Mouse (Mus musculus) thymus, adult 2 months (tissue): Measurements from ENCODE around the gene Nipal1. TPM values are rescaled to one million over a fixed set of nuclear protein-coding genes. Genes with fewer than 3 reads are reported as not detected.
A peak's percentile ranks its signal among the peaks of the same experiment; 100 is the strongest.

ENCODE experiments used
- DNase-seq: peaks from one replicate; pipeline ENCODE4 v3.0.0; 2021
- H3K27ac ChIP-seq: fragments of 200-500 bp; 2 replicates; pipeline ENCODE4 v1.5.1; 2012; ENCODE audit warnings: low read length, control low read depth; ENCODE audit not compliant: control insufficient read depth, insufficient read depth
- H3K27me3 ChIP-seq: fragments of 200-500 bp; 2 replicates; pipeline ENCODE4 v1.6.1; 2012; ENCODE audit warnings: mild to moderate bottlenecking, low read length, moderate library complexity, mixed read lengths; ENCODE audit not compliant: control insufficient read depth, insufficient read depth
- H3K36me3 ChIP-seq: fragments of 200-500 bp; 2 replicates; pipeline ENCODE4 v1.6.1; 2012; ENCODE audit warnings: mild to moderate bottlenecking, low read length, moderate library complexity; ENCODE audit not compliant: control insufficient read depth, insufficient read depth
- H3K4me1 ChIP-seq: fragments of 200-500 bp; replicated peaks from 2 replicates; pipeline ENCODE4 v1.6.1; 2012; ENCODE audit warnings: low read length; ENCODE audit not compliant: control insufficient read depth, insufficient read depth
- H3K4me3 ChIP-seq: fragments of 200-500 bp; 2 replicates; pipeline ENCODE4 v1.5.1; 2012; ENCODE audit warnings: mild to moderate bottlenecking, low read length, control low read depth, moderate library complexity; ENCODE audit not compliant: control insufficient read depth, insufficient read depth
- CTCF ChIP-seq: fragments of 200-500 bp; IDR thresholded peaks from 2 replicates; pipeline ENCODE4 v1.5.1; 2012; ENCODE audit warnings: mild to moderate bottlenecking, control low read depth, low read length, moderate library complexity, borderline replicate concordance; ENCODE audit not compliant: control insufficient read depth, poor library complexity, insufficient read depth; ENCODE audit errors: extremely low read depth
- POLR2A ChIP-seq: fragments of 200-500 bp; IDR thresholded peaks from 2 replicates; pipeline ENCODE4 v1.6.1; 2012; ENCODE audit warnings: mild to moderate bottlenecking, low read length, control low read depth, moderate library complexity; ENCODE audit not compliant: control insufficient read depth, poor library complexity, insufficient read depth; ENCODE audit errors: extremely low read depth
- WGBS: fragments of 180-500 bp; shearing (Covaris S2); methylation state at CpG from one replicate; pipeline ENCODE4 v1.1.7; 2018; 5-methylcytosine and 5-hydroxymethylcytosine counted together
- polyA plus RNA-seq: library from polyadenylated mRNA; depleted of rRNA; stranded (reverse); fragments of >200 nt; gene quantifications from 2 replicates; pipeline ENCODE4 v1.2.3, GENCODE M21; 2012

The Nipal1 gene
- polyA plus RNA-seq, 1 experiment = 1.7 TPM

DNA sequence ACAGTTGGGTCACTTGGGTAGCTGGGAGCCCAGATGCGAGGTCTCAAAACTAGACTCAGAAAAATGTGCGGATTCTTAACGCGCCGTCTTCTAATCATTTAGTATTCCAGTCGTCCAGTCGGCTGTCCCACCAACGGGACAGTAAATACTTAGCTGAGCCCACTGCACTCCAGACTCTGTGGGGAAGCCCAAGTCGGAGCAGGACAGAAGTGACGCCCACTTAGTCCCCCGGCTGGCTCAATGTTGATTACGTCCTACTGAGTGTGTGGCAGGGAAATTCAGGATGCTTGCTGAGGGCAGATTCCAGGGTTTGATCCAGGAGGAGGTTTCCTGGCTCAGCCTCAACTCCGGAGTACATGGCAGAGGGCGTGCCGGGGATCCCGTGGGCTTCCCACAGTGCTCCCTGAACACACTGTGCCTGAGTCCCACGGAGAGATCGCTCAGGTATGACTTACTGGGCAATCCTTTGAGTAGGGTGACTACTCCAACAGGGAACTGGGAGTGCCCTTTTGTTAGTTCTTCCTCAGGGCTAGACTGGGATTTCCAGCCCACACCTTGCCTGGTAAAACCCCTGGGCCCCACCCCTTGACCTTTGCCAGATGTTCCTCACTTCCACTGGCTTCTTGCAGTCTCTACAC lies 482 bp downstream of the Nipal1 start:
- TF ChIP-seq CTCF (no peak), POLR2A (no peak)
- no peaks in the 10 kb centered on the region for H3K36me3 ChIP-seq
- H3K27ac ChIP-seq = no peak overlapping the region
- H3K4me1 ChIP-seq = peaks cover 19% of the 10 kb centered on the region
- 19% methylated on average over 18 of the region's 18 CpGs for WGBS
- DNase-seq = peak; percentile 11
- H3K4me3 ChIP-seq = peak overlapping the region; percentile 63
- no peaks in the 10 kb centered on the region for H3K27me3 ChIP-seq

DNA sequence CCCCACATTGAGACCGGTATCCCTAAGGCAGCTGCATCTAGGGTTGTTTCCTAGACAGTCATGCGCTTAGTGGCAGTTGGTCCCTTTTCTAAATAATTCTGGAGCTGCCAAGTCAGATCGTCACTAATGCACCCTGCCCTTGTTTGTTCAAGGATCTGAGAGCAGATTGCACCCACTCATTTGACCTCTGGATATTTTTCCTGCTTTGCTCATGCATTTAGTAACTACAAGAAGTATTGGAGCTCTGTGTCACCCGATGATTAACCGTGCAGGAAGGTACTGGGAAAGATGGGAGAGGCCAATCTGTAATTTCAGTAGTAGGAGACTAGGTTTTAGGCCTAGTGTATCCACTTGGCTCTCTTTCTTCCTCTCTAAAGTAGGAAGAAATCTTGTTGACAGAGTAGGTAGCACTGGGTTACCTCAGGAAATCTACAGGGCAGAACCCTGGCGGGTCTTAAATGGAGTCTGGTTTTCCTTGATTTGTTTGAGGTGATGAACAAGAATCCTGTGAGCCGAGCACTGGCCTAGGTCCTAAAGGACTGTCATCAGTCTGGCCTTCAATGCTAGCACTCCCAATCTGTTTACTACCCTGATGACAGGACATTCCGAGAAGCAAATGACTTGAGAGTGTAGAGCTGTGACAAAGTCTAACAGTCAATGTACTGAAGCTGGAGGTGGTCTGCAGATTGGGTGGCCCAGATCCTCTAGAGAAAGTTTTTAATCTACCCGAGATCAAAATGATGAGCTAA lies 1.6 kb downstream of the Nipal1 start:
- no peak overlapping the region for H3K27ac ChIP-seq
- no peaks in the 10 kb centered on the region for H3K27me3 ChIP-seq
- H3K36me3 ChIP-seq = no peaks in the 10 kb centered on the region
- 95% methylated on average over 9 of the region's 9 CpGs for WGBS
- peaks cover 19% of the 10 kb centered on the region for H3K4me1 ChIP-seq
- TF ChIP-seq CTCF (no peak), POLR2A (no peak)
- H3K4me3 ChIP-seq = no peak overlapping the region
- no peak for DNase-seq

DNA sequence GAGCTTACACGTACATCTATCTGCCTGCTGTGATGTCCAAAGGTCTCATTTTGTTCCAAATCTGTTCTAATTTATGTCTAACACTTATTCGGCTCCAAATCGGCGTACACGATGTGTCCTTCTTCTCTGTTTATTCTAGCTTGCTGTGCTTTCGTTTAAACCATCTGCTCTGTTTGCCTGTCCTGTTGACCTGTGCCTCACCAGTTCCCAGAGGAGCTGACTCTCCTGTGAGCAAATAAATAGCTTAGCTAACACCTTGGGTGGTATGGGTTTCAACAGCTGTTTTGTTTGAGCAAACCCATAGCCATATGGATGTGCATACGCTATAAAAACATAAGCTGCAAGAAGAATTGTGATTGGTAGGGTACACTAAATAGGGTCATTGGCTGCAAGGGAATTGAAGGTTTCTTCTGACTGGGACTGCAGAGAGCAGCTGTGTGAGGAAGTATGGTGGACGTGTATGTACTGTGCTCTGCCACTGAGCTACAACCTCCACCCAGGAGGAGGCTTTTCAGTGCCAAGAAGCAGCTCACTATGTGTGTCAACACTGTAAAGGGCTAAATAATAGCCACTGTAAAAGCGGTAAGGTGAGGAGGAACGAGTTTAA lies 5.6 kb downstream of the Nipal1 start:
- no peaks in the 10 kb centered on the region for H3K27me3 ChIP-seq
- no peaks in the 10 kb centered on the region for H3K36me3 ChIP-seq
- TF ChIP-seq CTCF (no peak), POLR2A (no peak)
- DNase-seq = no peak
- 92% methylated on average over 10 of the region's 10 CpGs for WGBS
- peaks cover 7% of the 10 kb centered on the region for H3K4me1 ChIP-seq
- no peak overlapping the region for H3K27ac ChIP-seq
- no peak overlapping the region for H3K4me3 ChIP-seq

DNA sequence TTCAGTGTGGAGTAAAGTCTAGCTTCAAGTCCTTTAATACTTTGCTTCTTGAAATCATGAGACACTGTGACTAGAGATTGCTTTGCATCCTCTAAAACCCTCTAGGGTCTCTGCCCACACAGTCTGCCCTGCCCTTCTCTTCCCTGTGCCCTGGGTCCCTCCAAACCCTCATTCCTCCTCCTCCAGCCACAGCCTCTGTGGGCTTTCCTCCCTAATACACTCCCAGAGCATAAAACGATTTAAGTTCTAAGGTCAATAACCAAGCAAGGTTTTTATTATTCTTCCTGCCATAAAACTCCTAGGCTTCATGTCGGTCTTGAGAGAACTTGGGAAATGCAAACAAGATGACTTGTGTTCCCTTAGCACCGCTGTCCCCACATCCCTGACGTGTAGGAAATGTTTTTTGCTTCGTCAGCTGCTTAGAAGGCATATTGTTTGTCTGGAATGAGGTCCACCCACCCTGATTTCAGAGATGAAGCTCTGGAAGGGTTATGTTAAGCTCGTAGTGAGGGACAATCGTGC lies 8.7 kb downstream of the Nipal1 start:
- no peak for DNase-seq
- H3K27ac ChIP-seq = no peak overlapping the region
- H3K27me3 ChIP-seq = no peaks in the 10 kb centered on the region
- TF ChIP-seq CTCF = no peak
- 73% methylated on average over 7 of the region's 7 CpGs for WGBS
- no peak overlapping the region for H3K4me3 ChIP-seq
- H3K4me1 ChIP-seq = peaks cover 10% of the 10 kb centered on the region
- no peaks in the 10 kb centered on the region for H3K36me3 ChIP-seq

DNA sequence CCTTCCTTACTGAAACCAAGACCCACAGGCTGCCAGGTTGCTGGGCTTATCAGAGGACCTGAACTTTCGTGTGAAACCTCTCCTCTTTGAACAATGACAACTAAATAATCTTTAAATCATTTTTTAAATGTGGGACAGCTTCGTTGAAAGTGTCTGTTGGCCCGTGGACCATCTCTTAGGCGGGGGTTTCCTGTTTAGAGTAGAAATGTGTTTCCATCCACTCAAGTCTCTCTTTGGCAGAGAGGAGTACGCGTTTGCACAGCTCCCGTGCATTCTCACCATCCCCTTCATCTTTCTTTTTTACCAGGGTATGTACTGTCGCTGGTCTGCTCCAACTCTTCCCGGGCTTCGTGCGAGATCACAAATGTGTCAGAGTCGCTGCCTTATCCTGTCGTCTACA lies 10.8 kb downstream of the Nipal1 start:
- H3K27me3 ChIP-seq = no peaks in the 10 kb centered on the region
- 71% methylated on average over 13 of the region's 13 CpGs for WGBS
- no peak overlapping the region for H3K27ac ChIP-seq
- H3K4me1 ChIP-seq = peaks cover 10% of the 10 kb centered on the region
- no peak overlapping the region for H3K4me3 ChIP-seq
- no peaks in the 10 kb centered on the region for H3K36me3 ChIP-seq
- no peak for DNase-seq
- TF ChIP-seq CTCF (no peak), POLR2A (no peak)

DNA sequence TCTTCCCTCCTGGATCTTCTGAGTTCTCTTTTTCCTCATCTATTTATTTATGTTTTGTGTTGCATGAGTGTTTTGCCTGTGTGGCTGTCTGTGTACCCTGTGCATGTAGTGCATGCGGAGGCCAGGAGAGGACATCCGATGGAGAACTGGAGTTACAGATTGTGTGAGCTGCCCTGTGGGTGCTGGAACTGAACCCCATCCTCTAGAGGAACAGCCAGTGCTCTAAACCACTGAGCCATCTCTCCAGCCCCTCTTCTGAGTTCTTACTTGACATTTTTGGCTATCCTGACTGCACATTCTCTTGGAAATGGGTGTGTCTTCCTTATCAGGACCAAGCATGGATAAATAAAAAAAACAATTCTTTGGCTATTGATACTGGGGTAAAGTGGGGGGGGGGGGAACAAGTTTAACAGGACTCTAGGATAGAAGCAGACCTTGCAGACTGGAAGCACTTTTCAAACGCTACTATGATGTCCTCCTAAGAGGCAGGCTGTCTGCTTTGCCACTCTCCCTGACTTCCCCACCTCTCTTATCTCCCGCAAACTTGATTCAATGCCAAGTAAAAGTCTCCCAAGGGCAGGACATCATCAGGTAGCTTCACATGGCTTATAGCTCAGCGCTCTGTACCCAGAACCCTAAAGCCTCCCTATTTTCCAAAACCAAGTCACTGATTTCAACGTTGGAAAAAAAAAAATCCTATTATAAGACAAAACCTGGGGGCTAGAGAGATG lies 13.6 kb downstream of the Nipal1 start:
- WGBS = 92% methylated on average over 6 of the region's 6 CpGs
- no peak for TF ChIP-seq POLR2A
- no peak for TF ChIP-seq CTCF

More for the DNA sequence above, 13.6 kb downstream of the Nipal1 start:
- Histone ChIP-seq H3K36me3 (no peaks in the 10 kb centered on the region), H3K4me3 (no peak overlapping the region), H3K27ac (no peak overlapping the region), H3K27me3 (no peaks in the 10 kb centered on the region), H3K4me1 (peaks cover 10% of the 10 kb centered on the region)
- no peak for DNase-seq
